Mouse (Mus musculus) neural tube, embryonic 15.5 days (tissue): ENCODE data around the gene 1500009L16Rik. TPM values are rescaled to one million over a fixed set of nuclear protein-coding genes. Genes with fewer than 3 reads are reported as not detected.
A peak's percentile ranks its signal among the peaks of the same experiment; 100 is the strongest.

Source experiments
- ATAC-seq: fragments of 200-750 bp; cut with Nextera tagmentation; 2 replicates; pipeline ENCODE4 v1.8.0; 2017; ENCODE audit warnings: mild to moderate bottlenecking, moderate TSS enrichment, moderate library complexity; ENCODE audit not compliant: low FRiP score
- H3K27ac ChIP-seq: fragments of 300-500 bp; sonication (generic); replicated peaks from 2 replicates; pipeline ENCODE4 v1.5.1; 2015; ENCODE audit warnings: mild to moderate bottlenecking, inconsistent platforms
- H3K27me3 ChIP-seq: fragments of 300-500 bp; sonication (generic); replicated peaks from 2 replicates; pipeline ENCODE4 v1.6.1; 2015; ENCODE audit warnings: inconsistent platforms
- H3K36me3 ChIP-seq: fragments of 300-500 bp; sonication (generic); 2 replicates; pipeline ENCODE4 v1.6.1; 2015; ENCODE audit warnings: inconsistent platforms
- H3K4me1 ChIP-seq: fragments of 300-500 bp; sonication (generic); 2 replicates; pipeline ENCODE4 v1.6.1; 2015; ENCODE audit warnings: inconsistent platforms
- H3K4me2 ChIP-seq: fragments of 300-500 bp; sonication (generic); 2 replicates; pipeline ENCODE4 v1.6.1; 2015; ENCODE audit warnings: inconsistent platforms, mild to moderate bottlenecking, moderate library complexity
- H3K4me3 ChIP-seq: fragments of 300-500 bp; sonication (generic); replicated peaks from 2 replicates; pipeline ENCODE4 v1.5.1; 2015; ENCODE audit warnings: mild to moderate bottlenecking, inconsistent platforms
- H3K9ac ChIP-seq: fragments of 300-500 bp; sonication (generic); replicated peaks from 2 replicates; pipeline ENCODE4 v1.6.1; 2015; ENCODE audit warnings: mild to moderate bottlenecking, inconsistent platforms
- H3K9me3 ChIP-seq: fragments of 300-500 bp; sonication (generic); replicated peaks from 2 replicates; pipeline ENCODE4 v1.6.1; 2016; ENCODE audit warnings: inconsistent platforms
- WGBS: fragments of 180-500 bp; shearing (Covaris S2); methylation state at CpG from one replicate; pipeline ENCODE4 v1.1.7; 2015; ENCODE audit warnings: mixed read lengths; 5-methylcytosine and 5-hydroxymethylcytosine counted together
- polyA plus RNA-seq: library from polyadenylated mRNA; unstranded; fragments of >200 nt; fragmentation: Nextera tagmentation; extraction: Ambion mirVana; gene quantifications from 2 replicates; pipeline ENCODE4 v1.2.1, GENCODE M21; 2015

1500009L16Rik gene
- polyA plus RNA-seq, result 102 and 103 TPM in 2 replicates

GRCm38 (mm10) chr10:83722579-83723031 is at the start of gene 1500009L16Rik:
TSS of gene 1500009L16Rik (plus strand) at chr10:83722865.
- H3K27ac ChIP-seq, result 0 out of 2 replicates have a peak within 1 kb of the TSS, but pooled peaks have one; percentile 42
- ATAC-seq, result peak; percentile 99
- H3K27me3 ChIP-seq, result 0 out of 2 replicates have a peak, but pooled peaks cover 2% of the 10 kb centered on the region
- under 1% methylated on average over 26 of the region's 37 CpGs for WGBS
- peak within 1 kb of the TSS; percentile 75 for H3K4me3 ChIP-seq
- H3K36me3 ChIP-seq, result no peaks in the 10 kb centered on the region
- H3K9me3 ChIP-seq, result no peaks in the 10 kb centered on the region
- H3K9ac ChIP-seq, result peak within 1 kb of the TSS; percentile 64
- H3K4me2 ChIP-seq, result peak within 1 kb of the TSS; percentile 80
- peaks cover 17% of the 10 kb centered on the region for H3K4me1 ChIP-seq

- 86% methylated on average over 12 of the region's 12 CpGs for WGBS
Measured at GRCm38 (mm10) chr10:83681334-83681733, 41.3 kb upstream of the 1500009L16Rik start.

GRCm38 (mm10) chr10:83688215-83688614 is 34.5 kb upstream of the 1500009L16Rik start:
- Histone ChIP-seq H3K36me3 (no peaks in the 10 kb centered on the region), H3K27me3 (no peaks in the 10 kb centered on the region), H3K27ac (no peak overlapping the region), H3K4me2 (no peak overlapping the region), H3K9me3 (no peaks in the 10 kb centered on the region), H3K9ac (no peak overlapping the region), H3K4me1 (no peaks in the 10 kb centered on the region), H3K4me3 (no peak overlapping the region)
- ATAC-seq, result no peak
- 96% methylated on average over 2 of the region's 2 CpGs for WGBS

More at GRCm38 (mm10) chr10:83681334-83681733, 41.3 kb upstream of the 1500009L16Rik start:
- no peaks in the 10 kb centered on the region for H3K4me1 ChIP-seq
- no peak for ATAC-seq
- H3K27ac ChIP-seq, result no peak overlapping the region
- H3K36me3 ChIP-seq, result no peaks in the 10 kb centered on the region
- no peaks in the 10 kb centered on the region for H3K9me3 ChIP-seq
- H3K9ac ChIP-seq, result no peak overlapping the region
- H3K4me2 ChIP-seq, result no peak overlapping the region
- H3K27me3 ChIP-seq, result no peaks in the 10 kb centered on the region
- no peak overlapping the region for H3K4me3 ChIP-seq

- Histone ChIP-seq H3K4me3 (no peak overlapping the region), H3K4me2 (no peak overlapping the region), H3K9ac (no peak overlapping the region), H3K36me3 (no peaks in the 10 kb centered on the region), H3K27ac (no peak overlapping the region), H3K27me3 (no peaks in the 10 kb centered on the region), H3K4me1 (no peaks in the 10 kb centered on the region), H3K9me3 (no peaks in the 10 kb centered on the region)
- 86% methylated on average over 11 of the region's 11 CpGs for WGBS
- ATAC-seq, result no peak
Measured at GRCm38 (mm10) chr10:83692175-83692895, 30.3 kb upstream of the 1500009L16Rik start.

GRCm38 (mm10) chr10:83696226-83696625 is 26.4 kb upstream of the 1500009L16Rik start:
- H3K36me3 ChIP-seq, result no peaks in the 10 kb centered on the region
- H3K27ac ChIP-seq, result no peak overlapping the region
- 82% methylated on average over 4 of the region's 4 CpGs for WGBS
- no peak for ATAC-seq
- H3K27me3 ChIP-seq, result no peaks in the 10 kb centered on the region
- H3K9ac ChIP-seq, result no peak overlapping the region
- H3K4me2 ChIP-seq, result no peak overlapping the region
- no peak overlapping the region for H3K4me3 ChIP-seq
- no peaks in the 10 kb centered on the region for H3K9me3 ChIP-seq
- H3K4me1 ChIP-seq, result no peaks in the 10 kb centered on the region

GRCm38 (mm10) chr10:83706628-83707027 is 16.0 kb upstream of the 1500009L16Rik start:
- peaks cover 4% of the 10 kb centered on the region; the same call in 1 of the 2 replicates for H3K4me1 ChIP-seq
- H3K27ac ChIP-seq, result no peak overlapping the region
- no peak; the same call in 1 of the 2 replicates for ATAC-seq
- no peaks in the 10 kb centered on the region for H3K36me3 ChIP-seq
- no peak overlapping the region for H3K4me2 ChIP-seq
- H3K4me3 ChIP-seq, result no peak overlapping the region
- 56% methylated on average over 12 of the region's 12 CpGs for WGBS
- H3K9me3 ChIP-seq, result no peaks in the 10 kb centered on the region
- H3K9ac ChIP-seq, result no peak overlapping the region
- H3K27me3 ChIP-seq, result no peaks in the 10 kb centered on the region

GRCm38 (mm10) chr10:83709920-83710319 is 12.7 kb upstream of the 1500009L16Rik start:
- ATAC-seq, result no peak
- Histone ChIP-seq H3K4me3 (no peak overlapping the region), H3K9me3 (no peaks in the 10 kb centered on the region), H3K4me1 (peaks cover 10% of the 10 kb centered on the region; the same call in 1 of the 2 replicates), H3K36me3 (no peaks in the 10 kb centered on the region), H3K9ac (no peak overlapping the region), H3K27ac (no peak overlapping the region), H3K4me2 (no peak overlapping the region), H3K27me3 (no peaks in the 10 kb centered on the region)
- 56% methylated on average over 3 of the region's 3 CpGs for WGBS

GRCm38 (mm10) chr10:83711769-83712168 is 10.9 kb upstream of the 1500009L16Rik start:
- H3K27me3 ChIP-seq, result no peaks in the 10 kb centered on the region
- no peaks in the 10 kb centered on the region for H3K9me3 ChIP-seq
- ATAC-seq, result no peak
- peak overlapping the region; percentile 18; the same call in 1 of the 2 replicates for H3K27ac ChIP-seq
- H3K4me3 ChIP-seq, result no peak overlapping the region
- no peak overlapping the region for H3K9ac ChIP-seq
- H3K36me3 ChIP-seq, result no peaks in the 10 kb centered on the region
- H3K4me2 ChIP-seq, result no peak overlapping the region
- whole genome bisulfite sequencing, result 54% methylated on average over 10 of the region's 10 CpGs
- peaks cover 10% of the 10 kb centered on the region; the same call in 1 of the 2 replicates for H3K4me1 ChIP-seq

GRCm38 (mm10) chr10:83718855-83719474 is 3.7 kb upstream of the 1500009L16Rik start:
- ATAC-seq, result no peak
- Histone ChIP-seq H3K4me1 (peaks cover 15% of the 10 kb centered on the region), H3K4me3 (no peak overlapping the region), H3K9ac (no peak overlapping the region), H3K27ac (no peak overlapping the region), H3K4me2 (no peak overlapping the region), H3K36me3 (no peaks in the 10 kb centered on the region), H3K27me3 (0 out of 2 replicates have a peak, but pooled peaks cover 2% of the 10 kb centered on the region), H3K9me3 (no peaks in the 10 kb centered on the region)
- WGBS, result 86% methylated on average over 12 of the region's 12 CpGs

- H3K9me3 ChIP-seq, result no peaks in the 10 kb centered on the region
- H3K4me1 ChIP-seq, result peaks cover 17% of the 10 kb centered on the region
- peak; percentile 65 for ATAC-seq
- H3K4me2 ChIP-seq, result peak overlapping the region; percentile 80
- 0 out of 2 replicates have a peak, but pooled peaks cover 2% of the 10 kb centered on the region for H3K27me3 ChIP-seq
- under 1% methylated on average over 23 of the region's 23 CpGs for WGBS
- peak overlapping the region; percentile 75 for H3K4me3 ChIP-seq
- no peaks in the 10 kb centered on the region for H3K36me3 ChIP-seq
- H3K9ac ChIP-seq, result peak overlapping the region; percentile 64
- 0 out of 2 replicates have a peak overlapping the region, but pooled peaks have one; percentile 42 for H3K27ac ChIP-seq
Measured at GRCm38 (mm10) chr10:83723055-83723454, 390 bp downstream of the 1500009L16Rik start.

GRCm38 (mm10) chr10:83724351-83725059 is 1.8 kb downstream of the 1500009L16Rik start:
- ATAC-seq, result no peak
- 85% methylated on average over 15 of the region's 15 CpGs for WGBS
- no peaks in the 10 kb centered on the region for H3K9me3 ChIP-seq
- peaks cover 20% of the 10 kb centered on the region for H3K4me1 ChIP-seq
- H3K4me2 ChIP-seq, result no peak overlapping the region
- 0 out of 2 replicates have a peak overlapping the region, but pooled peaks have one; percentile 75 for H3K4me3 ChIP-seq
- H3K27me3 ChIP-seq, result 0 out of 2 replicates have a peak, but pooled peaks cover 2% of the 10 kb centered on the region
- H3K9ac ChIP-seq, result no peak overlapping the region
- H3K36me3 ChIP-seq, result no peaks in the 10 kb centered on the region
- no peak overlapping the region for H3K27ac ChIP-seq
